ENCODE assay signal across 14 mouse cellular contexts in the genomic region with DNA sequence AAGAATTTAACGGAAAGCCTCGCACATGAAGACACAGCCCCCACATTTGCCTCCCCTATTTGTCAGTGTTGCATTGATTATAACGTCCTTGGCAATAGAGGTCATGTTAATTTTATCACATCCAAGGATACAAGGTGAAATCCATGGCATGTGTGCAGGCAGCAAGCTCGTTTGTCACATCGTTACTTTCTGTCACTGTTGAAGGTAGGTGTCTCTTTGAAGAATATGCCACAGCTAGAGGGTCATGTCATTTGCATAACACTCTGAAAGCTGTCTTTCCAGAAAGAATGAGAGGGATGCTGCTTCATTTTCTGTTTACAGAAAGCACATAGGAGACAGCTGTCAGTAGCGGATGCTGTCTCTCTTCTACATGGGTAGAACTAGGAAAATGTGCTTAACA.
"Had no signal": no experiment of that assay in that cellular context is flagged by ENCODE, and none has a peak within 500 bp of the region (broad histone marks: within the 10 kb centered on the region; RNA-seq: fewer than 3 reads in every experiment).

No protein-coding gene starts in this region.

- H3K4me2 ChIP-seq: limb, embryonic 12.5 days; limb, embryonic 15.5 days; liver, embryonic 11.5 days; lung, embryonic 14.5 days had no signal

- H3K27me3 ChIP-seq: limb, embryonic 12.5 days; limb, embryonic 15.5 days had no signal

- H3K9ac ChIP-seq: limb, embryonic 12.5 days; limb, embryonic 15.5 days; liver, embryonic 14.5 days; liver, postnatal 0 days; lung, embryonic 14.5 days had no signal

- H3K36me3 ChIP-seq: limb, embryonic 12.5 days; limb, embryonic 15.5 days had no signal

- H3K4me1 ChIP-seq: limb, embryonic 12.5 days; limb, embryonic 15.5 days had no signal

- H3K4me3 ChIP-seq: limb, embryonic 12.5 days; limb, embryonic 15.5 days had no signal

- H3K27ac ChIP-seq: kidney, postnatal 0 days; limb, embryonic 12.5 days; limb, embryonic 15.5 days; liver, embryonic 14.5 days; macrophage had no signal

- H3K9me3 ChIP-seq: limb, embryonic 12.5 days; limb, embryonic 15.5 days had no signal

- ATAC-seq: liver, postnatal 0 days; lung, postnatal 0 days had no signal

- DNase-seq: kidney, adult 2 months; kidney, postnatal 25 days; left cerebral cortex, postnatal 4 days; liver, postnatal 0 days; lung, embryonic 14.5 days; thymus, adult 18-20 months; thymus, postnatal 36 days had no signal
